Mouse (Mus musculus) heart, adult 2 months (tissue): ENCODE results near the gene Sema3g. TPM values are rescaled to one million over a fixed set of nuclear protein-coding genes. Genes with fewer than 3 reads are reported as not detected.
A peak's percentile ranks its signal among the peaks of the same experiment; 100 is the strongest.

Source experiments
- DNase-seq, 2 experiments: peaks; one replicate each; pipeline ENCODE4 v3.0.0; 2021
- H3K27ac ChIP-seq: fragments of 200-600 bp; 2 replicates; pipeline ENCODE4 v1.8.1; 2022
- H3K27me3 ChIP-seq: fragments of 200-500 bp; 2 replicates; pipeline ENCODE4 v1.6.1; 2012; ENCODE audit warnings: mild to moderate bottlenecking, low read length, inconsistent platforms, mixed read lengths; ENCODE audit not compliant: control insufficient read depth, insufficient read depth
- H3K36me3 ChIP-seq: fragments of 200-500 bp; 2 replicates; pipeline ENCODE4 v1.6.1; 2012; ENCODE audit warnings: low read length, inconsistent platforms; ENCODE audit not compliant: control insufficient read depth, insufficient read depth
- H3K4me1 ChIP-seq: fragments of 200-500 bp; 2 replicates; pipeline ENCODE4 v1.6.1; 2011; ENCODE audit warnings: low read length; ENCODE audit not compliant: control insufficient read depth, insufficient read depth
- H3K4me3 ChIP-seq: fragments of 200-600 bp; 2 replicates; pipeline ENCODE4 v1.8.1; 2022
- H3K79me2 ChIP-seq: fragments of 200-500 bp; replicated peaks from 2 replicates; pipeline ENCODE4 v1.6.1; 2012; ENCODE audit warnings: mild to moderate bottlenecking, inconsistent platforms, low read length, moderate library complexity, mixed read lengths; ENCODE audit not compliant: control insufficient read depth, insufficient read depth
- H3K9ac ChIP-seq: fragments of 200-500 bp; 2 replicates; pipeline ENCODE4 v1.6.1; 2012; ENCODE audit warnings: low read depth, mild to moderate bottlenecking, control low read depth, inconsistent platforms, low read length, mixed read lengths
- CTCF ChIP-seq: fragments of 200-600 bp; IDR thresholded peaks from 2 replicates; pipeline ENCODE4 v1.8.1; 2022; ENCODE audit warnings: antibody characterized with exemption, mild to moderate bottlenecking, moderate library complexity
- EP300 ChIP-seq: fragments of 200-500 bp; IDR thresholded peaks from 2 replicates; pipeline ENCODE4 v1.6.1; 2011; ENCODE audit warnings: low read depth, low read length, control low read depth; ENCODE audit not compliant: insufficient read depth
- POLR2A ChIP-seq: fragments of 200-500 bp; IDR thresholded peaks from 2 replicates; pipeline ENCODE4 v1.6.1; 2011; ENCODE audit warnings: mild to moderate bottlenecking, low read depth, low read length, control low read depth; ENCODE audit not compliant: insufficient read depth
- WGBS: fragments of 180-500 bp; shearing (Covaris S2); methylation state at CpG from one replicate; pipeline ENCODE4 v1.1.7; 2018; 5-methylcytosine and 5-hydroxymethylcytosine counted together
- intact Hi-C: fragments of 180-260 bp; cut with DNase I; formaldehyde crosslinking; loops from one replicate; pipeline ENCODE4 v1.15.1; 2025
- polyA plus RNA-seq: library from polyadenylated mRNA; depleted of rRNA; stranded (reverse); fragments of >200 nt; gene quantifications from 2 replicates; pipeline ENCODE4 v1.2.3, GENCODE M21; 2012
- total RNA-seq, 2 experiments: library from RNA; stranded (reverse); gene quantifications; 2 replicates each; pipeline ENCODE4 v1.2.3; 2021

Sema3g gene
- total and polyA plus RNA-seq, 3 experiments: 6.1 to 15.1 (median 15.0) TPM

GRCm38 (mm10) chr14:31191936-31192335 is 25.7 kb upstream of the Sema3g start:
- WGBS: 18% methylated on average over 2 of the region's 2 CpGs
- no peak overlapping the region for H3K9ac ChIP-seq
- H3K27me3 ChIP-seq: no peaks in the 10 kb centered on the region
- TF ChIP-seq CTCF (no peak), POLR2A (no peak), EP300 (no peak)
- H3K79me2 ChIP-seq: peaks cover 2% of the 10 kb centered on the region
- DNase-seq: no peak
- peaks cover 22% of the 10 kb centered on the region for H3K36me3 ChIP-seq
- intact Hi-C loops: no loop called here
- H3K27ac ChIP-seq: no peak overlapping the region
- H3K4me1 ChIP-seq: peaks cover 16% of the 10 kb centered on the region
- no peak overlapping the region for H3K4me3 ChIP-seq

DNA sequence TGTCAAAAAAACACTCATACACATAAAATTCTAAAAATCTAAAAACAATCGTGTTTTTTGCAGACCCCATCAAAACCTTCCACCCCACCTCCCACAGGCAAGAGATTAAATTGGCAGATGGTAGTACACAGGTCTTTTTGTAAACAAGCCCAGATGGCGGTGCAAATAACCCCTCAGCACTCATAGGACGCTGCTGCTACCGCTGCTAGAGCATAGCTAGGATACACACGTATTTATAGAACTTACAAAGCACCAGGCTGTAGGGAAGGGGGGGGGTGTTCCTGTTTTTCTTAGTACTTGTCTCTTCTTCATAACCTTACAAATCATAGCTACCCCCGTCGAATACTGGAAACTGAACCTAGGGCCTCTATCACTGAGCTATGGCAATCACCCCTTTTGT is 23.9 kb upstream of the Sema3g start:
- intact Hi-C loops: loop anchor here (2.0 kb wide), 2 partner anchors 25 to 65 kb away; partner anchors contain the start of genes Smim4 and Stab1
- peaks cover 20% of the 10 kb centered on the region for H3K4me1 ChIP-seq

DNA sequence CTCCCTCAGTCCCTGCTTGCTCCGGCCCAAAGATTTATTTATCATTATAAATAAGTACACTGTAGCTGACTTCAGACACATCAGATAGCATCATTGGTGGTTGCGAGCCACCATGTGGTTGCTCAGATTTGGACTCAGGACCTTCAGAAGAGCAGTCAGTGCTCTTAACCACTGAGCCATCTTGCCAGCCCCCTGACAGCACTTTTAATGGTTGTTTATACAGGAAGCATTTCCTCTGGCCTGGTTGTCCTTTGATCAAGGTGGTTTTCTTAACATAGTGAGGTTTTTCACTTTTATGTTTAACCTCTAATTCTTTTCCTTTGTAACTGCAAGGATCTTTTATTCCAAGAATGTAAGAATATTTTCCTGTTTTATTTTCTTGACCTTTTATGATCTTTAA is 23.2 kb upstream of the Sema3g start:
- Histone ChIP-seq H3K4me1 (peaks cover 21% of the 10 kb centered on the region), H3K79me2 (peaks cover 2% of the 10 kb centered on the region), H3K9ac (no peak overlapping the region), H3K36me3 (peaks cover 24% of the 10 kb centered on the region), H3K27me3 (no peaks in the 10 kb centered on the region), H3K27ac (peak overlapping the region; percentile 76), H3K4me3 (peak overlapping the region; percentile 11; the same call in 1 of the 2 replicates)
- 48% methylated on average over 2 of the region's 2 CpGs for WGBS
- TF ChIP-seq CTCF: no peak
- no peak for TF ChIP-seq EP300
- TF ChIP-seq POLR2A: no peak
- no peak for DNase-seq
- intact Hi-C loops: loop anchor here (2.0 kb wide), 2 partner anchors 26 to 66 kb away; partner anchors contain the start of genes Smim4 and Stab1

More for the DNA sequence above, 23.9 kb upstream of the Sema3g start:
- no peak for TF ChIP-seq POLR2A
- TF ChIP-seq CTCF: no peak
- TF ChIP-seq EP300: no peak
- DNase-seq: no peak
- 29% methylated on average over 7 of the region's 7 CpGs for WGBS
- Histone ChIP-seq H3K9ac (no peak overlapping the region), H3K79me2 (peaks cover 2% of the 10 kb centered on the region), H3K27ac (peak overlapping the region; percentile 76), H3K27me3 (no peaks in the 10 kb centered on the region), H3K36me3 (peaks cover 24% of the 10 kb centered on the region), H3K4me3 (no peak overlapping the region)

DNA sequence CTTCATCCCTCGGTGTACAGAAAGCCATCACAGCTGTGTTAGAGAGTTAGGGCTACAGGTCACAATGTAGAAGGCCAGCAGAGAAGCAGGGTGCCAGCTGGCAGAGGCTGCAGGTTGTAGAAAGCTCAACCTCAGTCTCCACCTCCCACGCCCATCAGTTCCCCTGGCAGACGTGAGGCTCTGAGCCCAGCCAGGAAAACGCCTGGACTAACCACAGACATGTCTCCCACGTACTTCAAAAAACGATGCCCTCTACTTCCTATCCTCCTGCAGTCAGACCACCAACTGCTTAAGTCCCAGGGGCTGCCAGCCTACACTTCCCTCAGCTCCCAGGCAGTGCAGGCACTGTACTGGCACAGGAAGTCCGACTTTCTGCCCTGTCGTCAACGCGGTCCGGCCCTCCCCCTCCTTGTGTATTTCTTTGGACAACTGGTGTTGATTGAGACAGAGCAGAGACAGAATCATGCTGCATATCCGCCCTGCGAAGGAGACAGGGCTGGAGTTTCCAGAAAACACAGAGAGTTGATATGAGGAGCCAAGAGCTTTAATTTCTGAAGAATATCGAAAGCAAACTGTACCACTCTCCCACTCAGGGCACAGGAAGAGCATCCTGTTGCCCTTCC is 22.7 kb upstream of the Sema3g start:
- WGBS: 2% methylated on average over 14 of the region's 14 CpGs
- no peaks in the 10 kb centered on the region for H3K27me3 ChIP-seq
- H3K4me3 ChIP-seq: peak overlapping the region; percentile 17; the same call in 1 of the 2 replicates
- H3K79me2 ChIP-seq: peaks cover 2% of the 10 kb centered on the region
- peaks cover 21% of the 10 kb centered on the region for H3K4me1 ChIP-seq
- TF ChIP-seq POLR2A (no peak; the same call in 1 of the 2 replicates), CTCF (no peak), EP300 (peak; percentile 84; the same call in 1 of the 2 replicates)
- intact Hi-C loops: loop anchor here (2.0 to 5.0 kb wide), 4 partner anchors 26 to 173 kb away; partner anchors contain the start of genes Smim4 and Stab1
- H3K27ac ChIP-seq: peak overlapping the region; percentile 76
- DNase-seq: peak; percentile 84 to 91
- peaks cover 24% of the 10 kb centered on the region for H3K36me3 ChIP-seq
- 0 out of 2 replicates have a peak overlapping the region, but pooled peaks have one; percentile 0 for H3K9ac ChIP-seq

- H3K27me3 ChIP-seq: no peaks in the 10 kb centered on the region
- peak overlapping the region; percentile 17; the same call in 1 of the 2 replicates for H3K4me3 ChIP-seq
- intact Hi-C loops: loop anchor here (2.0 to 5.0 kb wide), 4 partner anchors 27 to 173 kb away; partner anchors contain the start of genes Smim4 and Stab1
- peak overlapping the region; percentile 76 for H3K27ac ChIP-seq
- H3K4me1 ChIP-seq: peaks cover 21% of the 10 kb centered on the region
- no peak overlapping the region for H3K9ac ChIP-seq
- peaks cover 24% of the 10 kb centered on the region for H3K36me3 ChIP-seq
- TF ChIP-seq POLR2A (no peak), CTCF (no peak), EP300 (no peak)
- WGBS: 70% methylated on average over 4 of the region's 4 CpGs
- H3K79me2 ChIP-seq: peaks cover 2% of the 10 kb centered on the region
- no peak for DNase-seq
Measured at GRCm38 (mm10) chr14:31195521-31195920, 22.1 kb upstream of the Sema3g start.

DNA sequence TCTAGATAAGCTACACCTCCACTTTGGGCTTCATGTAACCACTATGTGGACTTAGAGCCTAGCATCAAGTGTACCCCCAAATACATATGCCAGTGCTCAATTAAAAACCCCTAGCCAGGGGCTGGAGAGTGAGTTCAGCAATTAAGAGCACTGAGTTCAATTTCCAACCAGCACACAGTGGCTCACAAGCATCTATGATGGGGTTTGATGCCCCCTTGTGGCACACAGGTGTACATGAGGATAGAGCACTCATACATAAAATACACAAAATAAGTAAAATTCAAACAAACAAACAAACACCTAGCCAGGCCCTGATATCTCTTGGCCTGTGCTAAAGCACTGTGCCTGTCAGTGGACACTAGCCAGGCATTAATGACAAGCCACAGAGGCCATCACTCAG is 21.7 kb upstream of the Sema3g start:
- no peak overlapping the region for H3K4me3 ChIP-seq
- no peak overlapping the region for H3K9ac ChIP-seq
- H3K27ac ChIP-seq: peak overlapping the region; percentile 76
- no peaks in the 10 kb centered on the region for H3K27me3 ChIP-seq
- TF ChIP-seq POLR2A: no peak
- 0 out of 2 replicates have a peak, but pooled peaks have one; percentile 20 for TF ChIP-seq EP300
- TF ChIP-seq CTCF: peak; percentile 92
- peaks cover 2% of the 10 kb centered on the region for H3K79me2 ChIP-seq
- peaks cover 24% of the 10 kb centered on the region for H3K36me3 ChIP-seq
- peaks cover 21% of the 10 kb centered on the region for H3K4me1 ChIP-seq
- no peak for DNase-seq
- intact Hi-C loops: loop anchor here (2.0 to 5.0 kb wide), 4 partner anchors 27 to 174 kb away; partner anchors contain the start of genes Smim4 and Stab1
